Mouse (Mus musculus): ENCODE data around the gene Ndufv3.

- no peak for TF ChIP-seq GATA1 (IDR thresholded peaks at IDR 0.05; ENCODE audit: low read length)
- TF ChIP-seq TAL1 (IDR thresholded peaks at IDR 0.05; ENCODE audit: low read length), result no peak
Measured at GRCm38 (mm10) chr17:31497726-31498125, 22.2 kb upstream of the Ndufv3 start.
